Mouse (Mus musculus) thymus, adult 2 months (tissue): ENCODE measurements around the gene Cdk5r1.

ENCODE experiments used
- CTCF ChIP-seq: fragments of 200-500 bp; IDR thresholded peaks from 2 replicates; pipeline ENCODE4 v1.5.1; 2012; ENCODE audit warnings: mild to moderate bottlenecking, control low read depth, low read length, moderate library complexity, borderline replicate concordance; ENCODE audit not compliant: control insufficient read depth, poor library complexity, insufficient read depth; ENCODE audit errors: extremely low read depth
- POLR2A ChIP-seq: fragments of 200-500 bp; IDR thresholded peaks from 2 replicates; pipeline ENCODE4 v1.6.1; 2012; ENCODE audit warnings: mild to moderate bottlenecking, low read length, control low read depth, moderate library complexity; ENCODE audit not compliant: control insufficient read depth, poor library complexity, insufficient read depth; ENCODE audit errors: extremely low read depth

DNA sequence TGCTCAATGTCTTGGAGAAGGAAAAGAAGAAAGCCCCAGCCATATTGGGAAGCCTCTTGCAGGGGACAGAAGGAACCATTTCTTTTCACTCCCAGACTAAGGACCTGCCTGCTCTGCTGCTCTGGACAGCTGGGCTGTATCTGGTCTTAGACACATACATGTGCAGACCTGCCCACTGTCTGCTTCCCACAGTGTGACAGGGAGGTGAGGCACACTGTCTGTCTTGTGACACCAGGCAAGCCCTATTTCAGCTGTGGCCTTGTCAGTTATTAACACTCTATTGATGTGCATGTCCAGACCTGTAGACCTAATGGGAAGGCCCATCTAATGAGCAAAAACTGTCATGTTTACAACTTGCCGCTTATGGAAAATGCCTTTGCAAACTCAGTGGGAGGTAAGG lies 38.5 kb downstream of the Cdk5r1 start:
- TF ChIP-seq CTCF (no peak), POLR2A (no peak)
